Mouse (Mus musculus) cerebellum, postnatal 10 days (tissue): ENCODE measurements around the gene Olfr1047.
A peak's percentile ranks its signal among the peaks of the same experiment; 100 is the strongest.
"Not testable (repeated sequence)": the region's sequence is repeated elsewhere in the genome, so short reads cannot be mapped to it uniquely, and the experiment has no call there.

Experiments used
- DNase-seq, 2 experiments: peaks; one replicate each; pipeline ENCODE4 v3.0.0; 2021; ENCODE audit warnings: mixed read lengths in 2 of 2

The Olfr1047 gene

GRCm38 (mm10) chr2:86231301-86231700, at the start of gene Olfr1047:
Gene Olfr1047, minus strand, starts transcription at chr2:86231401.
- DNase-seq: no peak

- not testable (repeated sequence) for DNase-seq
Observed at GRCm38 (mm10) chr2:86278988-86279387, 47.8 kb upstream of the Olfr1047 start, which contains the start of gene Olfr1051. Gene Olfr1051, minus strand, starts transcription at chr2:86279088.

- DNase-seq: not testable (repeated sequence)
Observed at GRCm38 (mm10) chr2:86258228-86258627, 27.0 kb upstream of the Olfr1047 start, which contains the start of gene Olfr1049. Gene Olfr1049, minus strand, starts transcription at chr2:86258328.

- no peak for DNase-seq
Observed at GRCm38 (mm10) chr2:86240189-86240588, 9.0 kb upstream of the Olfr1047 start, which contains the start of gene Olfr1048. Gene Olfr1048, minus strand, starts transcription at chr2:86240289.

- DNase-seq: no peak
Observed at GRCm38 (mm10) chr2:86219214-86219613, 12.0 kb downstream of the Olfr1047 start, which contains the start of gene Olfr1046. Gene Olfr1046, minus strand, starts transcription at chr2:86219314.

GRCm38 (mm10) chr2:86202909-86203308, 28.3 kb downstream of the Olfr1047 start, which contains the start of gene Olfr1045:
Gene Olfr1045, minus strand, starts transcription at chr2:86203009.
- no peak for DNase-seq

- no peak for DNase-seq
Observed at GRCm38 (mm10) chr2:86195863-86196262, 35.3 kb downstream of the Olfr1047 start.

GRCm38 (mm10) chr2:86185583-86185982, 45.6 kb downstream of the Olfr1047 start, which contains the start of gene Olfr52:
Gene Olfr52, minus strand, starts transcription at chr2:86185683.
- DNase-seq: no peak

- DNase-seq: peak in 1 of 2 experiments; percentile 0
Observed at GRCm38 (mm10) chr2:86179950-86180349, 51.3 kb downstream of the Olfr1047 start.

GRCm38 (mm10) chr2:86177720-86178119, 53.5 kb downstream of the Olfr1047 start, which contains the start of gene Olfr1044:
Gene Olfr1044, minus strand, starts transcription at chr2:86177820.
- DNase-seq: no peak
